Mouse (Mus musculus) lung, postnatal 0 days (tissue): ENCODE measurements around the gene Ttll10. TPM values are rescaled to one million over a fixed set of nuclear protein-coding genes. Genes with fewer than 3 reads are reported as not detected.

Source experiments
- ATAC-seq: fragments of 200-750 bp; cut with Nextera tagmentation; 2 replicates; pipeline ENCODE4 v1.8.0; 2017; ENCODE audit warnings: moderate library complexity
- DNase-seq: peaks from one replicate; pipeline ENCODE4 v3.0.0-alpha.2; 2016; ENCODE audit warnings: low spot score
- H3K27ac ChIP-seq: fragments of 300-500 bp; sonication (generic); 2 replicates; pipeline ENCODE4 v1.5.1; 2014; ENCODE audit warnings: antibody characterized with exemption, mild to moderate bottlenecking, low read length, mixed read lengths
- H3K27me3 ChIP-seq: fragments of 300-500 bp; sonication (generic); replicated peaks from 2 replicates; pipeline ENCODE4 v1.6.1; 2014; ENCODE audit warnings: low read length, mixed read lengths; ENCODE audit not compliant: insufficient read depth
- H3K36me3 ChIP-seq: fragments of 300-500 bp; sonication (generic); 2 replicates; pipeline ENCODE4 v1.6.1; 2014; ENCODE audit warnings: low read length, mixed read lengths; ENCODE audit not compliant: insufficient read depth
- H3K4me1 ChIP-seq: fragments of 300-500 bp; sonication (generic); 2 replicates; pipeline ENCODE4 v1.6.1; 2014; ENCODE audit warnings: antibody characterized with exemption, low read depth, low read length, mixed read lengths; ENCODE audit not compliant: insufficient read depth
- H3K4me2 ChIP-seq: fragments of 300-500 bp; sonication (generic); replicated peaks from 2 replicates; pipeline ENCODE4 v1.6.1; 2014; ENCODE audit warnings: low read depth, mild to moderate bottlenecking, low read length, moderate library complexity, mixed read lengths
- H3K4me3 ChIP-seq: fragments of 300-500 bp; sonication (generic); 2 replicates; pipeline ENCODE4 v1.5.1; 2014; ENCODE audit warnings: low read depth, low read length
- H3K9ac ChIP-seq: fragments of 300-500 bp; sonication (generic); replicated peaks from 2 replicates; pipeline ENCODE4 v1.6.1; 2014; ENCODE audit warnings: low read depth, mild to moderate bottlenecking
- H3K9me3 ChIP-seq: fragments of 300-500 bp; sonication (generic); 2 replicates; pipeline ENCODE4 v1.6.1; 2016; ENCODE audit warnings: low read length, mixed read lengths
- CTCF ChIP-seq: IDR thresholded peaks from 2 replicates; pipeline ENCODE4 v1.5.1; 2016; ENCODE audit warnings: antibody characterized with exemption, mild to moderate bottlenecking
- EP300 ChIP-seq: IDR thresholded peaks from 2 replicates; pipeline ENCODE4 v1.6.1; 2016; ENCODE audit warnings: antibody characterized with exemption, mild to moderate bottlenecking, control low read depth
- WGBS: fragments of 180-500 bp; shearing (Covaris S2); extraction: QIAGEN DNeasy Blood & Tissue Kit; methylation state at CpG from one replicate; pipeline ENCODE4 v1.1.7; 2014; 5-methylcytosine and 5-hydroxymethylcytosine counted together
- polyA plus RNA-seq: library from polyadenylated mRNA; unstranded; fragments of >200 nt; fragmentation: Nextera tagmentation; extraction: Ambion mirVana; gene quantifications from 2 replicates; pipeline ENCODE4 v1.2.1, GENCODE M21; 2015

The Ttll10 gene
- polyA plus RNA-seq, 1 experiment from 2014 or later, result 2.1 TPM

DNA sequence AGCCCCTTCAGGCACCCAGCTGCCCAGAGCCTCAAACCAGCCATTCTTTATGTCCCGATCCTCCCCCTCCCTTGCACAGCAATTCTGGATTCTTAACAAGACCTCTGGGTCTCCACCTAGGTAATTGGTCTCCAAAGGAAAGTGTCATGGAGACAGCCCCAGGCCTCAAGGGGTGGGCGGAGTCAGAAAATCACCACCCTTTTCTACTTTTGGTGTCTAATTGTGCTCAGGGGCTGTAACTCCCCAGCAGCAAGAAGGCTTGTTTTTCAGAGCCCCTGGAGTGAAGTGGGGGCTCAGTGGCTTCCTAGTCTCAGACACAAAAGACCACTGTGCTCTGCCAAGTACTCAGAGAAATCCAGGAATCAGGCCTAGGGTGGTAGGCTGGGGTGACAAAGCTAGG, 11.5 kb upstream of the Ttll10 start:
- Histone ChIP-seq H3K4me2 (no peak overlapping the region), H3K36me3 (no peaks in the 10 kb centered on the region), H3K27ac (no peak overlapping the region), H3K9ac (no peak overlapping the region), H3K4me3 (no peak overlapping the region), H3K4me1 (peaks cover 6% of the 10 kb centered on the region; the same call in 1 of the 2 replicates), H3K27me3 (no peaks in the 10 kb centered on the region), H3K9me3 (no peaks in the 10 kb centered on the region)
- ATAC-seq (no peak), DNase-seq (no peak)
- no peak for TF ChIP-seq EP300
- TF ChIP-seq CTCF, result no peak
- WGBS, result 70% methylated on average over 2 of the region's 2 CpGs

DNA sequence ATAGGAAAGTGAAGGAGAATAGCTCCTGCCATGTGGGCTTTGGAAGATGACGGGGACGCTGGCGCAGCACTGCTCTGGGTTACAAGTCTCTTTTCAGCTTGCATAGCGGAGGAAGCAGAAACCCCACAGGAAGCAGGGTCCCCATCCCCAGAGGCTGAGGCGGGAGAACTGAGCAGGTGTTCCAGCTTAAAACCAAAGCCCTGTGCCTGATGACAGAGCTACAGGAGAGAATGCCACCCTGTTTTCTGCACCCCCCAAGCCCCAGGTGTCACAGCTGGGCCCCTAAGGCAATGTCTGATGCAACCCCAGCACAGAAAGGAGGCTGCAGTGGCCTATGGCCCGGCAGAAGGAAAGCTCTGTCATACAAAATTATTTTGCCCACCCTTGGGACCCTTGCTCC, 11.1 kb upstream of the Ttll10 start:
- ATAC-seq (no peak), DNase-seq (no peak)
- Histone ChIP-seq H3K27ac (no peak overlapping the region), H3K27me3 (no peaks in the 10 kb centered on the region), H3K36me3 (no peaks in the 10 kb centered on the region), H3K9ac (no peak overlapping the region), H3K4me1 (peaks cover 6% of the 10 kb centered on the region; the same call in 1 of the 2 replicates), H3K4me2 (no peak overlapping the region), H3K9me3 (no peaks in the 10 kb centered on the region), H3K4me3 (no peak overlapping the region)
- WGBS, result 70% methylated on average over 6 of the region's 6 CpGs
- no peak for TF ChIP-seq EP300
- TF ChIP-seq CTCF, result no peak

DNA sequence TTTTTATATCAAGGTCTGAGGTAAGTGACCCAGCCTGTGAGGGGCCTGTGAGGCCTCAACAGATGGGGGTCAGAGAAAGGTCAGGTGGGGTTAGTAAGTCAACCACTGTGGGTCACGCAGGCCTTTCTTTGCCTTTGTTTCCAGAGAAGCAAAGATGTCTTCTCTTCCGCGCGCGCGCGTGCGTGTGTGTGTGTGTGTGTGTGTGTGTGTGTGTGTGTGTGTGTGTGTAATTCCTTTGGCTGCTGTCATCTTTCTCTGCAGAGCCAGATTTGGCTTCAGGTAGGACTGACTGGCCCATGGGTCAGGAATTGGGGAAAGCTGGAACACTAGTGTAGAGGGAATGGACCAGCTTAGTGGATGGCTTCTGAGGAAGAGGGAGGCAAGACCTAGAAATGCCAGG, 10.5 kb upstream of the Ttll10 start:
- Histone ChIP-seq H3K9ac (no peak overlapping the region), H3K9me3 (no peaks in the 10 kb centered on the region), H3K4me2 (no peak overlapping the region), H3K4me1 (peaks cover 6% of the 10 kb centered on the region; the same call in 1 of the 2 replicates), H3K27me3 (no peaks in the 10 kb centered on the region), H3K4me3 (no peak overlapping the region), H3K36me3 (no peaks in the 10 kb centered on the region), H3K27ac (no peak overlapping the region)
- WGBS, result 100% methylated on average over 6 of the region's 8 CpGs
- DNase-seq (no peak), ATAC-seq (no peak)
- TF ChIP-seq EP300 (no peak), CTCF (no peak)

DNA sequence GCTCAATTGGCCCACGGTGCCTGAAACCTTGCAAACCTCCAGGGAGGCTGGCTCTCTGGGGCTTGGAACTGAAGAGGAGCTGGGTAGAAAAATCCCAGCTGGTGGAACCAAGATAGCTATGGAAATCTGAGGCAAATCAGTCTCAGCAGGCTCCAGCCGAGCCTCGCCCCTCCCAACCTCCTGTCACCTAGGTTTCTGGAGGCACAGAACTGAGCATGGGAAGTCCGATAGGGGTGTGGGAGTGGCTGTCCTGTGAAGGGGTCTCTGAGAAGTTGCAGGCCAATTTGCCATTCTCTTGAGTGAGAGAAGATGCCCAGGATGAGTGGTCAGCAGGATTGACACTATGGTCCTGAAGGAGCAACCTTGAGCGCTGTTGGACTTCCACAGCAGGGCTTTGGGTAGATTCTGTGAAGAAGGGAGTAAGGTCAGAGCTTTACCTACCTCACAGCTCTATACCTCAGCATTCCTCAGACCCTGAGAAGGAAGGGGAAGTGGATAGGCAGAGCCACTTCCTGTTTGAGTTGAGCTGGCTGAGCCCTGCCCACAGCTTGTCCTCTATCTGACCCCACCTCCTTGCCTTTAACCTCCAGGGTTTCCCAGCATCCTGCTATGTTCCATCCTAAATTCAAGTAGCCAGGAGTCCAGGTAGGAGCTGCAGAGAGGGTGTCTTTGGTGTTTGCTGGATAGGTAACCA, 8.2 kb upstream of the Ttll10 start:
- Histone ChIP-seq H3K36me3 (no peaks in the 10 kb centered on the region), H3K4me2 (no peak overlapping the region), H3K27ac (no peak overlapping the region), H3K9ac (no peak overlapping the region), H3K9me3 (no peaks in the 10 kb centered on the region), H3K4me3 (no peak overlapping the region), H3K4me1 (peaks cover 6% of the 10 kb centered on the region; the same call in 1 of the 2 replicates), H3K27me3 (no peaks in the 10 kb centered on the region)
- WGBS, result 48% methylated on average over 5 of the region's 5 CpGs
- DNase-seq (peak; percentile 40), ATAC-seq (no peak; the same call in 1 of the 2 replicates)
- TF ChIP-seq EP300 (no peak), CTCF (no peak)

DNA sequence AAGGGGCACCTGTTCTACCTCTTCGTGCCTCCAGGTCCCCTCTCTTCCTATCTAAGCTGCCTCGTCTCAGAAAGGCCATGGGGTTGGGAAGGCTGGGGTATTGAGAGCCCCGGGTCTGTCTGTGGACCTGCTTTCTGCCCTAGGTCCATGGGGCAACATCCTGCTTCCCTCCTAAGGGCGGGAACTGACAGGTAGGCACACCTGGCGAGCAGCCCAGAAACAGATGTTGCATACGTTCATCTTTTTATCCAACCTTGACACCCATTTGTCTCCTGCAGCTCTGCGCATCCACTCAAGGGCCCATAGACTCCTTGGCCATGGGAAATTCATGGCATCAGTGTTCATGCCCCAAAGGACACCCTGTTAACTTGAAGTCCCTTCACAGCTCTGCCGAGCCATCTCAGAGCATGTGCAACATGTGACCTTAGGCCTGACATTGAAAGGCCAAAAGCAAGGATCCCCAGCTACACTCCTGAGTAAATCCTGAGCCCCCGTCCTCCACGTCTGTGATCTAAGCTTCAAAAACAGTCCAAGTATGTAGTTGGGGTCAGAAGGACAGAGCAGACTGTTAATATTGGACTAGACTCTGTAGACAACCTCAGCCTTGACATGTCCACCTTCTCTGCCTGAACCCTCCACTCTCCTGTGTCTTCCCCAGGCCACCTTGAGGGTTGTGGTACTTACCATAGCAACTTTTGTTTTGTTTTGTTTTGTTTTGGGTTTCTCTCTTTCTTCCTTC, 6.1 kb upstream of the Ttll10 start:
- Histone ChIP-seq H3K9me3 (no peaks in the 10 kb centered on the region), H3K4me1 (peaks cover 6% of the 10 kb centered on the region; the same call in 1 of the 2 replicates), H3K4me3 (no peak overlapping the region), H3K36me3 (no peaks in the 10 kb centered on the region), H3K27me3 (no peaks in the 10 kb centered on the region), H3K9ac (no peak overlapping the region), H3K27ac (no peak overlapping the region), H3K4me2 (no peak overlapping the region)
- no peak for TF ChIP-seq CTCF
- no peak for TF ChIP-seq EP300
- DNase-seq (no peak), ATAC-seq (no peak)
- WGBS, result 85% methylated on average over 10 of the region's 10 CpGs

DNA sequence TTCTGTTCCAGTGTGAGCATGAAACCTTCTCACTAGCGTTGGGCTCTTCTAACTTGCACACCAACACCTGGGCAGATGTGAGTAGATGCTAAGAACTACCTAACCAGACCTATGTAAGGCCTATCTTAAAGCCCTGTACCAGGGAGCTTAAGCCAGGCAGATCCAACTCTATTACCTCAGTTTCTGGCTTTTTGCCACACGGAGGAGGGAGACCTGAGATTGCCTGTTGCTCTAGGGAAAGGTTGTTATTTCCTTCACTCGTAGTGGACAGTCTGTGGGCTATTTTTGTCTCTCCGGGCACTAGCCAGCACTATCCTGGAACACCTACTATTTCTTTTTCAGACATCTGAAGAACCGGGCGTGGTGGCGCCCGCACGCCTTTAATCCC, 5.3 kb upstream of the Ttll10 start:
- Histone ChIP-seq H3K36me3 (no peaks in the 10 kb centered on the region), H3K4me3 (no peak overlapping the region), H3K9me3 (no peaks in the 10 kb centered on the region), H3K27me3 (no peaks in the 10 kb centered on the region), H3K27ac (0 out of 2 replicates have a peak overlapping the region, but pooled peaks have one; percentile 9), H3K9ac (no peak overlapping the region), H3K4me2 (no peak overlapping the region), H3K4me1 (peaks cover 6% of the 10 kb centered on the region; the same call in 1 of the 2 replicates)
- DNase-seq, result no peak
- no peak for TF ChIP-seq CTCF
- TF ChIP-seq EP300, result no peak
- 68% methylated on average over 9 of the region's 9 CpGs for WGBS
- no peak for ATAC-seq
